Mouse (Mus musculus) hindlimb bud, embryonic 11.5 days (tissue): ENCODE results near the gene Zbtb20.

Source experiments
- DNase-seq: peaks from one replicate; pipeline ENCODE4 v3.0.0-alpha.2; 2012; ENCODE audit warnings: low read depth, low spot score; ENCODE audit errors: extremely low spot score

The Zbtb20 gene

GRCm38 (mm10) chr16:42875852-42875980 is at the start of gene Zbtb20:
Gene Zbtb20, plus strand, starts transcription at chr16:42875881.
- DNase-seq, result no peak

DNA sequence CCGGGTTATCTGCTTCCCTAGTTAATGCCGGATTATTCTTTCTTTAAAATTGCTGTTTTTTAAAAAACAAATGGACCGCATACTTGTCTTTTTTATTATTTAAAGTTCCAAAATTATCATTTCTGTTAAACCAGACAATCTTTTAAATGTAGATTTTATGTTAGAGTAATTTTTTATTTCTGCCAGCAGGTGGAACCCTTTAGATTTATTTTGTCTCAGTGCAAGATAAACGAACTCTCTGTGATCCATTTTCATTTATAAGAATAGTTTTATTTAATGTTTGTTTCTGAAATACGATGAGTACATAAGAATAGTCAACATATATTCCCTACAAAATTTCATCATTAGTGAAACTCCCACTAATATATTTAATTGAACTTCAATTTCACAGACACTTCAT is 39.7 kb upstream of the Zbtb20 start:
- no peak for DNase-seq

- no peak for DNase-seq
These were observed 39.1 kb upstream of the Zbtb20 start for GRCm38 (mm10) chr16:42836404-42837120.

DNA sequence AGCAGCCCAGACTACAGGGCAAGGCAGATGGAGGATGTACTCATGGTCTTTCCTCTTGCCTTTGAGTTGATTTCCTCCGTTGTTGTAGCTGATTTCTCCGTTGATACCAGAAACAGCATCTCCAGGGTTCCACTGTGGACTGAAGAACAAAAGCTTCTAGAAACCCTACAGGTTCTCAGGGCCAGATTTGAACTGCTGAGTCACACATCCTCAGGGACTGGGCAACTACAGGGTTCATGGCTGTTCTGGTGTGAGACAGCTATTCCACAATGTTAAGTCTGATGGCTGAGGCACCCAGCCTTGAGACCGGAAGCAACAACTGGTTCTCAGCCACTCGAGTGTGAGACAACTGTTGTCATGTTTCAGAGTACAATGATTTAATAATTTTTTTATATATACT is 37.5 kb upstream of the Zbtb20 start:
- DNase-seq, result no peak

DNA sequence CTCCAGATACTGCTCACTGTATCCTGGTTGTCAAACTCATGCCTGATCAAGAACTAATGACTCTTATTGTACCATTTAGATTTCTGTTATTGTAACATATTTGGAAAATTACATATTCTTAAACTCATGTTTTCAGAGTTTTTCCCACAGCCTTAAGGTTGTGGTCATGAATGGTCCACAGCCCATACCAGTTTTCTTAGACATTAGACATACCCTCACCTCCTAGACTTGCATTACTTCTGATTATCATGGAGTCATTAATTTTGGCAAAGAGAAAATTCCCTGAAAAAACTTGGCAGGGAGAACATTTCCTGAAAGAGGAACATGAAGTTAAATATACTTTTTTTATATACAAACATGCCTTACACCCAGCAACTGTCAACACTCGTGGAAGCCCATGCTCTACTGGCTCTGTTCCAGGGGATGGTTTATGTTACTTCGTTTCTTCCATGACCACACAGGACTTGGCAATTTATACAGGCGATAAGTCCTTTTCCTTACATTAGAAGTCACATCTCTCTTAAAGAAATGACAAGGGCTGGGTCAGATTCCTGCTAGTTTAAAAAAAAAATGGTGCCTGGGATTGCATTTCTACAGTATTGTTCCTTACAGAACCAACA is 18.0 kb upstream of the Zbtb20 start:
- DNase-seq, result no peak

DNA sequence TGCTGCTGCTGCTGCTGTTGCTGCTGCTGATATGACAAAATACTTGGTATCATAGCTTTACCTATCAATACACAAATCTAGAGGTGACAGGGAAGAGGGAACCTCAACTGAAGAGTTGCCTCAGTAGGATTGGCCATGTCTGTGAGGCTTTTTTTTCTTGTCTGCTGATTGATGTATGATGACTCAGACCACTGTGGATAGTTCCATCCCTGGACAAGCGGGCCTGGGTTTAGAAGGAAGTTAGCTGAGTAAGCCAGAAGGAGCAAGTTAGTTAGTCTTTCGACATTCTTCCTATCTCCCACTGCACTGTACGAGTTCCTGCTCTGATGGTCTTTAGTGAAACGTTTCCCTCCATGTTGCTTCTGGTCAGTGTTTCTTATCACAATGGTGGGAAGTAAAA is 16.4 kb upstream of the Zbtb20 start:
- no peak for DNase-seq

DNA sequence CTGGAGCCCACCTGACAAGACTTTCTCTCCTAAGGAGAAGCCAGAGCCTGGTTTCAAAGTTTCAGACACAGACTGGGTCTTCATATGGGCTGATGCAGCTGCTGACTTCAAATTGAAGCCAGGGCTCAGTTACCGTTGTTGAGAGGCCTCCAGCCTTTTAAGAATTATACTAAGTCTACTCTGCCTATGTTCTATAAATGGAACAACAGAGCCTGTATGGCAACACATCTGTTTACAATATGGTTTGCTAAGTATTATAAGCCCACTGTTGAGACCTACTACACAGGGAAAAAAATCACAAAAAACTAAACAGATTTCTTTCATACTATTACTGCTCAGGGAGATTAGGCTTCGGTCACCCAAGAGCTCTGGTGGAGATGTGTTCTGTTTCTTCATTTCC is 12.4 kb upstream of the Zbtb20 start:
- no peak for DNase-seq

DNA sequence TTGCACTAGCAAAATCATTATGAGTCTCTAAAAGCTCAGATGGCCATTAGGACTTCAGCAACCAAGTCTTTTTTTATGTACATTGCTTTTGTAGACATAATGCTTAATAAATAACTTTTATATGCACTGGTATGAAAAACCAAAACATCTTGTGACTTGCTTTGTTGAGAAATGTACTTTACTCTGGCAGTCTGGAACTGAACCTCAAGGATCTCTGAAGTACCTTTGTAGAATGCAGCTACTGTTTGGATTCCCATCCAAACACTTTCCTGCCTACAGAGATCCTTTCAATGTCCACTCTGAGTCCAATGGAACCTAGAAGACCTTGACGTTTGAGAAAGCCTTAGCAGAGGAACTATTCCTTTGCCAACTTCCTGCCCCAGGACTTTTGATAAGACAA is 9.6 kb upstream of the Zbtb20 start:
- no peak for DNase-seq

DNA sequence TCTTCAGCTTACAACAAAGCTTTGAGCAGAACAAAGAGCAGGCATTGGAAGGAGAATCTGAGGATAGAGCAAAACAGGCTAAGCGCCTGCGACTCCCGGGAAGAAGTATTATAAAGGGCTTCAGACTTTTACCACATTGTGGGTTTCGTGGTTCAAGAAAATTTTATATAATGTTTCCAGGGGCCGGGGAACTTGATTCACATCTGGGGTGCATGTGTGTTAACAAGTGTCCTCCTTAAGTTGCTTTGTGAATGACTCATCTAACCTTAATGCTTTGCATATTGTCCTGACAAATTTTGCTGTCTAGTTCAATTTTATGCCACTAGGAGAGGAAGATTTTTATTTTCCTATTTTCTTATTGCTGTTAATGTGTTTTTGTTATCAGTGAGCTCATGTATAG is 3.6 kb upstream of the Zbtb20 start:
- DNase-seq, result no peak

GRCm38 (mm10) chr16:42873942-42874341 is 1.7 kb upstream of the Zbtb20 start:
- DNase-seq, result no peak

DNA sequence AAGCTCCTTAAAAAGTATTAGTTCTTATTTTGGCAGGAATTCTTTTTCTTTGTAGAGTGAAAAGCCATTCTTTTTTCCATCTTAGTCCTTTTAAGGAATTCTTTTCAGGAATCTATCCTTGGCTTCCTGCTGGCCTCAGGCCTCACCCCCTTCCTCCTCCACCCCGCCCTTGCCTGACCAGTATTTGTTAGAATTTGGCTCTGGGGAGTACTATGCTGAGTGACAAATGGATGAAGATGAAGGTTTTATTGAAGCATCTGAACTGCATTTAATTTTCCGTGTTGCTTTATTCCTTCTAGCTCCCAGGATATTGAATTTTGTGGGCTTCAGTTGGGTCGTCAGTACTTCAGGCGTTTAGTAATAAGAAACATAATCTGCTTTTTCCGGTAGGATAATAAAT is 1.2 kb upstream of the Zbtb20 start:
- DNase-seq, result no peak

DNA sequence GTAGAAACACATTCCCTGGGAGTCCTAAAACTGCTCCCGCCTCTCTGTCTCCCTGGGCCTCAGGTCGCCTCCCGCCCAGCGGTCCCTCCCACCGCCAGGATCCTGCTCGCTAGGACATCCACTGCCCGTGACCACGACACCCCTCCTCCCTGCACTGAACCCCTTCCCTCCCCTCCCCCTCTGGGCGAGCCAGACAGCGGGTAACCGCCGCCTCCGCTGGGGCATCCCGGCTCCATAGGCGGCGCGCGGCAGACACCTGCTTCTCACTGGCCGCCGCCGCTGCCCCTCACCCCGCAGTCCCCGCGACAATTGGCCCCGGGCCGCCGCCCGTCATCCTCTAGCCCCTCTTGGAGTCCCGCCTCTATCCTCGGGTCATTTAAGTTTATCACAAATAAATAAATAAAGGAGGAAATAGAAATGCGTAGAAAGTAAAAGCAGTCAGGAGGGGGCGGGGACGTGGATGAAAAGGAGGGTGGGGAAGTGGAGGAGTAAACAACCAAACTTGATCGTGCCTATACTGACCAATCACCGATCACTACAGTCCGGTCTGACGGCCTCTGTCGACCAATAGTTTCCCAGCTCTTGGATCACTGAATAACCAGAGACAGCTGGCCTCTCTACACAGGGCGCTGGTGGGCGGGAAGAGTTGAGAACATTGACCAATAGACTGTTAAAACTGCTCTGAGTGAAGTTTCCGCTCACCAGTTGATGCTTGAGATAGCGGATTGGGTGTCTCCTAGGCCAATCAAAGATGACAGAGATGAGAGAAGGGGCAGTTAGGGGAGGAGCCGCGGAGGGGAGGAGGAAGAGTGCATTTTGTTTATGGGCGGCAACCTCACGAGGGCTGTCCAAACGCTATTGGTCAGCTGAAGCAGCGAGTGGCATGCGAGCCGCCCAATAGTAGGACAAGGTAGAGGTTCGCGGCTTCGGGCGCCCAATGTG is 500 bp upstream of the Zbtb20 start:
- DNase-seq, result peak; percentile 98

- DNase-seq, result no peak
These were observed 630 bp downstream of the Zbtb20 start for GRCm38 (mm10) chr16:42876021-42877000.

DNA sequence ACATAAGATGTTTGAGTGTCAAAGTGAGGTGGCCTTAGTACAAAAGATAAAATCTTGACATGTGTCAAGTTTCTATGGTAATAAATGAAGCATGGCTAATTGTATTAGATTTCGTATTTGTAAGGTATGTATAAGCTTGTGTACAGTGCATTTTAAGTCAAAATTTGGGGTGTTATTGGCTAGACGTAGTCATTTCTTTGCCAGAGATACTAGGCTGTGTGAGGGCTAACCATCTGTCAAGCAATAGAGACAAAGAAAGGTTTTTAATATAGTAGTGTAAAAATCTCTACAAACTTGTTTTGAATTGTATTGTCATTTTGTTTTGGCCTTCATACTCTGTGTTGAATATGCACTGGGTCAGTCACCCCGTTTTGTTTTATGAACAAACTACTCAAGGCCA is 4.4 kb downstream of the Zbtb20 start:
- no peak for DNase-seq

- DNase-seq, result no peak
These were observed 9.9 kb downstream of the Zbtb20 start for GRCm38 (mm10) chr16:42885538-42885937.

GRCm38 (mm10) chr16:42885964-42886363 is 10.3 kb downstream of the Zbtb20 start:
- no peak for DNase-seq

DNA sequence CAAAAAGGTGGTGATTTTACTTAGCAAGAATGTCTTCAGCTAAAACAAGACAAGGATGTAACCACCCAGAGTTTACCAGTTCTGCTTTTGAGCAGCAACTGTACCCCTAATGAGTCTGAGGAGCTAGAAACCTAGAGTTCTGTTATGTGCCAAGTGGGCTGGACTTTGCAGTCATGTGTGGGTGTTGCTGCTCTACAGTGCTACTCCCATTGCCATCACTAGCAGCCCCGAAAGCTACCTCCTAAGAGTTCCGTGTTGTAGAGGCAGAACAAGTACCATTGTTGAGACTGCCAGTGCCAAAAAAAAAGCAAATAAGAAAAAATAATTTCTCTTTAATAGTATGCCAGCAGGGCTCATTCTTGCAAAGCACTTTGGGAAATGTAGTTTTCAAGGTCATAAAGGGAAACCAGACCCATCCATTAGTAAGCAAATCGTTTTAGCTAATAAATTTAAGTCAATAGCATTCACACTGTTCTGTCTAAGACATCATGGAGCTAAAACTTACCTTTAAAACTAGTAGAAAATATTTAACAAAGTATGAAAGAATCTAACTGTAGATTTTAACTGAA is 21.5 kb downstream of the Zbtb20 start:
- no peak for DNase-seq

GRCm38 (mm10) chr16:42900328-42900727 is 24.6 kb downstream of the Zbtb20 start:
- DNase-seq, result no peak

DNA sequence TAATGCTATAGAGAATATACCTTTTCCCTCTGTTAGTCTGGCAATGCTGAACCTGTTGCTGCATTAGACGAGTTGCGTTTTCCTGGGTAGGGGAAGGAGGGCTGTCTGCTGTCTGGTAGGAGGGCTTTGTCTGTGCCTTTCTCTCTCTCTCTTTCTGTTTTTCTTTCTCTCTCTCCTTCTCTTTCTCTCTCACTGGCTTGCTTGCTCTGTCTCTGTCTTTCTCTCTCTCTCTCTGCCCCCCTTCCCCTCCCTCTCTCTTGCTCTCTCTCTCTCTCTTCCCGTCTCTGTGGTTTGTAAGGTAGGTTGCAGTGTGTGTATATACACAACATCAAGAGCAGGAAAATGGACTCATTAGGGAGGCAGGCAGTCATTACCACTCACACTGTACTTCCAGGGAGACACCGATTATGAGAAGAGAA is 31.6 kb downstream of the Zbtb20 start:
- DNase-seq, result no peak

- DNase-seq, result no peak
These were observed 32.7 kb downstream of the Zbtb20 start for GRCm38 (mm10) chr16:42908381-42908780.

DNA sequence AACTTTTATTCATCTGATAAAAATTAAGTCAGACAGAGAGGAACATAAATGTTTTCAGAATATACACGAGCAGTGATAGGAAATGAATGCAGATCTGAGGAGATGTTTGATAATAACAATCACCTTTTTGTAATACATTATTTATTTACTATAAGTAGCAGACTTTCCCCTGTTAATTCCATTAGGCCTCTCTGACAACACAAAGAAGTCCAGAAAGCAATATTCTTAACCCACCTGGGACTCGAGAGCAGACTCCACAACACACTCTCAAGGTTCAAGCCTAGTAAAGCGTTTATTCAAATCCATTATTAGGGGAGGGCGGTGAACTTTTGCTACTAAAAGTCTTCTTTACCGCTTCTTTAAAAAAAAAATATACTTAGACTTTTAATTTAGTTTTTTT is 33.2 kb downstream of the Zbtb20 start:
- no peak for DNase-seq
